Mouse (Mus musculus): ENCODE measurements around the gene Ndufs1. TPM values are rescaled to one million over a fixed set of nuclear protein-coding genes. Genes with fewer than 3 reads are reported as not detected.

Gene Ndufs1
- polyA plus RNA-seq, 1 experiment from 2014 or later: 133 TPM

DNA sequence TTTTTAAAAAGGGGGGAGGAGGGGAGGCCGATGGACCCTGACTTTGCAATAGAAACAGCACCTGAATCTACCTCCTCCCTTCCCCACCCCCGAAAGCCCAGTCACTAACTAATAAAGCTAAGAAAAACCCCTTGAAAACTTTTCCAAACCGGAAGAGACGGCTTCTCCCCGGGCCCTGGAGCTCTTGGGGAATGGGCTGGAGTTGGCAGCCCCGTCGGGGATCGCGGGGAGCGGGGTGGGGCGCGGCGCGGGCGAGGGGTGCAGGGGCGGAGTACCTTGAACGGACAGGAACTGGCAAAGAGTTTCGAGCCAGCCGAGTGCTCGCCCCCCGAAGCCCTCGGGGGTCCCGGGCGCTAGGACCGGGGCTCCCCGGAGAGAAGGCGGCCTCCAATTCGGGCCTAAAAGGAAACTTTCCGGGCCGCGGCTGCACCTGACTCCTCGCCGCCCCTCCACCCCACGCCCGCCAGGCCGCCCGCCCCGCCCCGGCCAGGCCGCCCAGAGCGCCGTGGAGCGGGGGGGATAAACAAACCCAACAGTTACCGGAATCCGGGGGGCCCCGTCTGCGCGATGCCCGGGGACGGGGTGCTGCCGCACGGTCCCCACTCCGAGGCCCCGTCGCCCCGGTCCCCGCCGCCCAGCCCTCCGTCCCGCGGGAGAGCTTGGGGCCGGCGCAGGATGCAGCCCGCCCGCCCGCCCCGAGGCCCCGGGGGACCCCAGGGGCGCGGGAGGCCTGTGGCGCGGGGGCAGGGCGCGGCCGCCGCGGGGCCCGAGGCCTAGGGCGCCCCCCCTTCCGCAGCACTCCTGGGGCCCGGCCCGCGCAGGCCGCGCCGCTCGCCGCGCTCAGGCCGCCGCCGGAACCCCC is 63.1 kb downstream of the Ndufs1 start:
- Histone ChIP-seq H3K9me3 (replicated peaks) (no peaks in the 10 kb centered on the region), H3K4me1 (peaks cover 36% of the 10 kb centered on the region), H3K27ac (peak overlapping the region; percentile 98)

DNA sequence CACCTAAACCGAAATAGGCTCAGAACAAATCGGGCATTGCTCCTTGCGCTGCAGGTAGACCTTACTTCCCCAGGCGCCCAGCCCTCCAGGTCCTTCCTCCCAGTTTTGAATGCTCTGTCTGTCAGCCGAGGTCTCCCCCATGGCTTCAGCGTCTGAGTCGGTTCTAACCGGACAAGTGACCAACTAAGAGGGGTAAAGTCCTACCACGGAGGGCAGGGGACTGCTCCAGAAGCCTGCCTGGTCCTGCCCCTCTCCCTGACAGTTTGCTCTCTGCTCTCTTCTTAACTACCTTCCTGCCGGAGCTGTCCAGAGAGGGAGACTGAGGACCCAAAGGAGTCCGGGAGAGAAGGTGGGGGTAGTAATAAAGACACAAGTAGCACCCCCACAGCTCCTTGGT is 63.8 kb downstream of the Ndufs1 start:
- H3K27ac ChIP-seq: peak overlapping the region; percentile 98
- H3K4me1 ChIP-seq: peaks cover 36% of the 10 kb centered on the region
- no peaks in the 10 kb centered on the region for H3K27me3 ChIP-seq
- peak overlapping the region; percentile 100 for H3K9ac ChIP-seq
- H3K36me3 ChIP-seq: no peaks in the 10 kb centered on the region
- peak overlapping the region; percentile 92 for H3K4me2 ChIP-seq (replicated peaks)
- H3K4me3 ChIP-seq: peak overlapping the region; percentile 98
- ATAC-seq (ENCODE audit: low FRiP score): peak; percentile 18; the same call in 1 of the 2 replicates
- 3% methylated on average over 11 of the region's 11 CpGs for WGBS
- H3K9me3 ChIP-seq (replicated peaks): no peaks in the 10 kb centered on the region

More for the DNA sequence above, 63.1 kb downstream of the Ndufs1 start:
- peak; percentile 57 for ATAC-seq (ENCODE audit: low FRiP score)
- Histone ChIP-seq H3K4me3 (peak overlapping the region; percentile 98), H3K4me2 (replicated peaks) (peak overlapping the region; percentile 92), H3K9ac (peak overlapping the region; percentile 100), H3K36me3 (peaks cover 4% of the 10 kb centered on the region; the same call in 1 of the 2 replicates), H3K27me3 (no peaks in the 10 kb centered on the region)
- WGBS: under 1% methylated on average over 57 of the region's 92 CpGs

DNA sequence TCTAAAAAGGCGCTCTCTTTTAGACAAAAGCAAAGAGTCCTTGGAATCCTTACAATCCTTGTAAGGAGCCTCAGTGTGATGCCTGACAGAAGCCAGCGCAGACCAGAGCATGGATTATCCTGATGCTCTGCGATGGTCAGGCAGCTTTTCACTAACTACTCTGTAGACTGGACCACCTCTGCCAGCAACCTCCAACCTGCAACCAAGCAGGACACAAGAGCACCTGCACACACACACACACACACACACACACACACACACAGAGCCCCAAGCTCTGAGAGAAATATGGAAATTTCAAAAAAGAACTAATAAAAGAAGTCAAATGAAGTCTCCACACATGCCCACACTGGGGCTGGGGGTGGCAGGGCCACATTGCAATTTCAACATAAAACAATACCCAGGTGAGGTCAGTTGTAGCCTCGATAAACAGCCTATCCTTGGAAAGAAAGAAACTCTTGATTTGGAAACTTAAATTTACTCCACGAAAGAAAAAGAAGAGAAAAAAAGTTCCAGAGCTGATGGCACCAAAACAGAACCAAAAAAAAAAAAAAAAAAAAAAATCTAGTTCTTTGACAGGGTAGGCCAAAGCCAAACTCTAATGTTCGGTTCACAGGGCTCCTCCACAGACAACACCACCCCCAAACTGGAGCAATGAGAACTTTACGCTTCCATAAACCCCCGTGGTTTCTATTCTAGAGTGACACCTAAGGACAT is 64.3 kb downstream of the Ndufs1 start:
- Histone ChIP-seq H3K27ac (no peak overlapping the region; the same call in 1 of the 2 replicates), H3K4me2 (replicated peaks) (peak overlapping the region; percentile 92), H3K4me3 (peak overlapping the region; percentile 98), H3K4me1 (peaks cover 36% of the 10 kb centered on the region), H3K9ac (peak overlapping the region; percentile 100), H3K9me3 (replicated peaks) (no peaks in the 10 kb centered on the region), H3K27me3 (no peaks in the 10 kb centered on the region), H3K36me3 (no peaks in the 10 kb centered on the region)
- no peak for ATAC-seq (ENCODE audit: low FRiP score)
- 49% methylated on average over 8 of the region's 8 CpGs for WGBS

DNA sequence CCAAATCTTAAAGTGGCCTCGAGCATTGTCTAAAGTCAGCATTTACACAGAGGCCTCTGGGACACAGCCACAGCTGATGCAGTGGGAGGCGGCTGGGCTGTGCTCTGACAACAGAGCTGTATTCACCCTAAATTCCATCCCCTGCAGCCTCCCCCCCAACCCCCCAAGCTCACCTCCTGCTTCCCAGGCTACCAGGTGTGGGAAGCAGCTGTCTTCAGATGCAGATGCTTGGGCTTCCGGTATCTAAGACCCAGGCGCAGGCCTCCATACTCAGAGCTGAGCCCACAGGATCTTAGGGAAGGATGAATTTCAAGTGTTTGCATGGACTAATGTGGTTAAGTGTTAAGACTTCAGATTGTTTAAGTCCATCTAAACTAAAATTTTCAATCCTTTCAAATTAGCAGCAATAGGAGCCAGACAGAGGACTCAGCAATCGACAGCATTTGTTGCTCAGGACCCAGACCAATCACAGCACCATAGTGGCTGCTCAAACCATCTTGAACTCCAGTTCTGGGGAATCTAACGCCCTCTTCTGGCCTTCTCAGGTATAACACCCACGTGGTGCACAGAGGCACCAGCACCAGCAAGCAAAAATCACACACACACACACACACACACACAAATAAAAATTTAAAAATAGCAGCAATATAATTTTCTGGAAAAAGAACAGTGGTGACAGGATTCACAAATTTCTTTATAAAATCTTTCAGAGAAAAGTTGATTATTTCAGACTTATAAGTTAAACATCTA is 65.9 kb downstream of the Ndufs1 start:
- ATAC-seq (ENCODE audit: low FRiP score): no peak
- Histone ChIP-seq H3K4me3 (no peak overlapping the region), H3K4me1 (peaks cover 28% of the 10 kb centered on the region), H3K9ac (no peak overlapping the region), H3K36me3 (no peaks in the 10 kb centered on the region; the same call in 1 of the 2 replicates), H3K4me2 (replicated peaks) (no peak overlapping the region), H3K27ac (0 out of 2 replicates have a peak overlapping the region, but pooled peaks have one; percentile 37), H3K9me3 (replicated peaks) (no peaks in the 10 kb centered on the region), H3K27me3 (no peaks in the 10 kb centered on the region)
- WGBS: 46% methylated on average over 7 of the region's 7 CpGs

DNA sequence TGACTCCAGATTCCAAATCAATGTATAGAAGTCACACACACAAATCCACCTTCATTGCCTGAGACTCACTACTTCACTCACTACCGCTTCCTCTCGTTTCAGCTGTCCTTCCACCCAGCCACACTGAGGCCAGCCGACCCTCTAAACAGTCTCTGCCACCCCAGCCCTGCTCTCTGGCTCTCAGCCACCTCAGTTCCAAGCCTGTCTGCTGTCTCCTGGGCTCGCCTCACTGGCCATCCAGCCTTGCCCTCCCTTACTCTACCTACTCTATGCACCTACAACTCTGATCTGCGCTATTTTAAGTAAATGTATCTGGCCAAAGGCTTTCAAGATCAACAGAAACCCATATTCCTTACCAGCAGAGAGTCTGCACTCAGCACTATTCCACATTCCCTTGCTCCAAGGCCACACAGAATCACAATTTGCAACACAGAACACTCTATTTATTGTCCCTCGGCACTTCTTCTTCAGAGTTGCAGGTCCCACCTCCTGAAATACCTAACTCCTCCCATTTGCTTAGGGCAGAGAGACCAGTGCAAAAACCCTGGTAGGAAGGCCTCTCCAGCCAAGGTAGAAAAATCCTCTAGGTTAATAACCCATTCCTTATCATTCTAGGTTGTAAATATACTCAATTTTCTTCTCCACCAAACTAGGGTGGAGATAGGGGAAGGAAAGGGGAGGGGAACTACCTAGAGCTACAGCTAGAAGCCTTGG is 68.9 kb downstream of the Ndufs1 start:
- Histone ChIP-seq H3K27ac (no peak overlapping the region), H3K9me3 (replicated peaks) (no peaks in the 10 kb centered on the region), H3K4me1 (peaks cover 22% of the 10 kb centered on the region), H3K4me3 (no peak overlapping the region), H3K36me3 (peaks cover 15% of the 10 kb centered on the region), H3K9ac (no peak overlapping the region), H3K27me3 (no peaks in the 10 kb centered on the region), H3K4me2 (replicated peaks) (no peak overlapping the region)
- WGBS: 87% methylated on average over 6 of the region's 6 CpGs
- no peak for ATAC-seq (ENCODE audit: low FRiP score)

DNA sequence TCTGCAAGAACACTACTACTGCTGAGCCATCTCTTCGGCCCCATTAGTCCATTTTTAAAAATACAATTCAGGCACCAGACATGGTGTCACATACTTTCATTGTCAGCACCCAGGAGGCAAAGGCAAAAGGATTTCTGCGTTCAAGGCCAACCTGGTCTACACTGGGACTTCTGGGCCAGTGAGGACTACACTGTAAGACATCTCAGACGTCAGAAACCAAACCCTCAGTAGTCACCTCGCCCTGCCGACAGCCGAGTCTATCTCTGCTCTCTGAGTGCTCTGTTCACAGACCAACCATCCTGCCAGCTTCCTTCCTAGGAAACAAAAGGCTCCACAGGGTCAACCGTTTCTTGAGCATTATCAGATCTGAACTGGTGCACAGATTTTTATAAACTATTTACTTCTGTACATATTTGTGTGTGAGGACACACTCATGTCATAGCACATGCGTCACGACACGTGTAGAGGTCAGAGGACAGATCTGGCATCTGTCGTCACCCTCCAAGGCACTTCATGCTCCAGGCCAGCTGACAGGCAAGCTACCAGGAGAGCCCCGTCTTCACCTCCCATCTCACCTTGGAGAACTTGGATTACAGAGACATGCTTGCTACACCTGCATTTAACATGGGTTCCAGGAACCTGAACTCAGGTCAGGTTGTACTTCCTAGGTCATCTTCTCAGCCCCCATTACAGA is 73.7 kb downstream of the Ndufs1 start:
- H3K27me3 ChIP-seq: no peaks in the 10 kb centered on the region
- peaks cover 54% of the 10 kb centered on the region for H3K36me3 ChIP-seq
- H3K4me1 ChIP-seq: no peaks in the 10 kb centered on the region
- no peaks in the 10 kb centered on the region for H3K9me3 ChIP-seq (replicated peaks)
- ATAC-seq (ENCODE audit: low FRiP score): no peak
- no peak overlapping the region for H3K4me2 ChIP-seq (replicated peaks)
- no peak overlapping the region for H3K27ac ChIP-seq
- no peak overlapping the region for H3K4me3 ChIP-seq
- 90% methylated on average over 12 of the region's 12 CpGs for WGBS
- no peak overlapping the region for H3K9ac ChIP-seq

DNA sequence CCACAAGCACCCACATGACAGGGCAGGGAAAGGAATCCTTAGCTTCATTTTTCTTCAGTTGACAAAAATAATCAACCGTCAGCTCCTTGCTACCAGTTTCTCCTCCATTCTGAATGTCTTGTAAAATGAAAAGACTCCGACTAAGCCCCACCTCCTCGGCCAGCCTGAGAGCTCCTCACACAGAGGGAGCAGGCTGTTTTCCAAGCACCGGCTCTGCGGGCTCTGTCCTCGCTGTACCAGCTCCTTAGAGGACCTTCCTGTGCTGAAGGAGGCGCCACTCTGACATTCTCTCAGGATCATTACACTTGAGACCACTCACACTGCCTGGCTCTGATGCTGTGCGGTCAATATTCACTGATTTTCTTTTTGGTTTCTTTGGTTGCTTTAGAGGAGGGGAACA is 76.4 kb downstream of the Ndufs1 start:
- Histone ChIP-seq H3K4me3 (no peak overlapping the region), H3K36me3 (peaks cover 60% of the 10 kb centered on the region)

DNA sequence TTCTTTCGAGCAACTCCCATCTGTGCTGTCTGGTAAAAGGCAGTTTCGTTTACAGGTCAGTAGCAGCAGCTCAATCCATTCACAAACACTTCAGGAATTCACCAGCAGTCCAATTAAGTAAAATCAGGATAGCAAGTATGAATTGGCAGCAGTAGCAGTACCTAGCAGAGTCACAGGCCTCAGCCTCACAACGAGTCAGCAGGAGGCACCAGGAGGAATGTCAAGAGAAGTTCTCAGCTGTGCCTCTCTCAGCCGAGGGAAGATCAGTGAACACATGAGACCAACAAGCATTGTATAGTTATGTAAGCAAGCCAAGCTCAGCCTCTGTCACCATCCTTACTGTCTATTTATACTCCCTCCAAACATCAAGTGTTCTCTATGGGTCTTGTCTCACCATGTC is 77.8 kb downstream of the Ndufs1 start:
- H3K9me3 ChIP-seq (replicated peaks): no peaks in the 10 kb centered on the region
- no peak overlapping the region for H3K4me2 ChIP-seq (replicated peaks)
- H3K4me1 ChIP-seq: no peaks in the 10 kb centered on the region
- peaks cover 56% of the 10 kb centered on the region for H3K36me3 ChIP-seq
- no peak overlapping the region for H3K27ac ChIP-seq
- ATAC-seq (ENCODE audit: low FRiP score): no peak
- H3K4me3 ChIP-seq: no peak overlapping the region
- 88% methylated on average over 4 of the region's 4 CpGs for WGBS
- no peak overlapping the region for H3K9ac ChIP-seq
- no peaks in the 10 kb centered on the region for H3K27me3 ChIP-seq

More for the DNA sequence above, 76.4 kb downstream of the Ndufs1 start:
- H3K4me1 ChIP-seq: no peaks in the 10 kb centered on the region
- H3K9me3 ChIP-seq (replicated peaks): no peaks in the 10 kb centered on the region
- H3K27me3 ChIP-seq: no peaks in the 10 kb centered on the region
- H3K4me2 ChIP-seq (replicated peaks): no peak overlapping the region
- H3K27ac ChIP-seq: no peak overlapping the region
- H3K9ac ChIP-seq: no peak overlapping the region
- ATAC-seq (ENCODE audit: low FRiP score): no peak
- 94% methylated on average over 8 of the region's 8 CpGs for WGBS

DNA sequence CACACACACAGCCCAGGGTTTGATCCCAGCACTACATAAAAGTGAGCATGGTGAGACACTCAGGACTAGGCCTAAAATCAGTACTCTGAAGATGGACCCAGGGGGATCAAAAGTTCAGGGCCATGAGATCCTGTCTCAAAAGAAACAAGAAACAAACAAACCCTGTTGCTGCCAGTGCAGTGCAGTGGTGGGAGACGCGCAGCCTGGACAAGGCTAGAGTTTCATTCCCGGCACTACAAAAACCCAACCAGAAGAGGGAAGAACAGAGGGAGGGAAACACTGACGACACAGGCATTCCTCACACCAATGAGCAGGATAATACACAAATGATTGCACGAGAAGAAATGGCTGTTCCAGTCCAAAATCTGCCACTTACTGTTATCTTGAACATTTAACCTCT is 80.6 kb downstream of the Ndufs1 start:
- Histone ChIP-seq H3K4me3 (no peak overlapping the region), H3K36me3 (peaks cover 58% of the 10 kb centered on the region), H3K27me3 (no peaks in the 10 kb centered on the region), H3K27ac (no peak overlapping the region), H3K4me2 (replicated peaks) (no peak overlapping the region), H3K4me1 (no peaks in the 10 kb centered on the region), H3K9me3 (replicated peaks) (no peaks in the 10 kb centered on the region), H3K9ac (no peak overlapping the region)
- ATAC-seq (ENCODE audit: low FRiP score): no peak
- WGBS: 82% methylated on average over 5 of the region's 5 CpGs
